Mouse (Mus musculus): Measurements from ENCODE around the gene Rbm17. TPM values are rescaled to one million over a fixed set of nuclear protein-coding genes. Genes with fewer than 3 reads are reported as not detected.
A peak's percentile ranks its signal among the peaks of the same experiment; 100 is the strongest.
"Not testable (repeated sequence)": the region's sequence is repeated elsewhere in the genome, so short reads cannot be mapped to it uniquely, and the experiment has no call there.

Rbm17 gene
- total RNA-seq (2022) = 10 to 100 TPM; 37.3 to 57.8 (median 46.3) TPM

GRCm38 (mm10) chr2:11604053-11604452, at the start of gene Rbm17:
Gene Rbm17, minus strand, starts transcription at chr2:11604153.
- DNase-seq (ENCODE audit: low spot score in 2 of 2) = no peak

DNA sequence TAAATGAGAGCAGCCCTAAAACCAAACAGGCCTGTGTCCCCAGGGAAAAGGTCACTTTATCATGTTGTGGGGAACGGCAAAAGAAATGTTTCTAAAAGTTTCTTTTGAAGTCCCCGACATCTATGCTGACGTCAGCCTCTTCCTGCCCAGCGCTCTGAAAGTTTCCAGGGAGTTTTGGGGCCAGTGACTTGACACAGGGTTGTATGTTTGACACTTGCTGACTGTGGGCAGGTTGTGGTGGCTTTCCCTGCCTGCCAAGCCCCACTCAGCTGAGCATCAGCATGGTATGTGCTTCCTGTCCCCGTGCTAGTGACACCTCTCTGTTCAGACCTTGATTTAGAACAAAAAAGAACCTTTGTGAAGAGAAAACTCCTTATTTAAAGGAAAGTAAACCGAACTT, 49.4 kb upstream of the Rbm17 start:
- DNase-seq (ENCODE audit: low spot score in 2 of 2) = no peak

DNA sequence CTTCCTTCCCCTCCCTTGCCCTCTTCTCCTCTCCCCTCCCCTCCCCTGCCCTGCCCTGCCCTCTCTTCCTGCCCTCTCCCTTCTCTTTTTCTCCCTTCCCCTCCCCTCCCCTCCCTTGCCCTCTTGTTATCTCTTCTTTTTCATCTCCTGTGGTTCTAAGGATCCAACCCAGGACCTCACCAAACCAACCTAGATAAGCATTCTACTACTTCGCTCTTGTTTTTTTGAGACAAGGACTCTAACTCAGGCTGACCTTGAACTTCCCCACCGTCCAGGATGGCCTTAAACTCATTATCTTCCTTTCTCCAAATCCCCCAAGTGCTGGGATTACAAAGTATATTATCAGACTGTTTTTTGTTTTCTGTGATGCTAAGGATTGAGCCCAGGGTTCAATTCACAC, 48.8 kb upstream of the Rbm17 start:
- no peak for DNase-seq (ENCODE audit: low spot score in 2 of 2)

GRCm38 (mm10) chr2:11652196-11652595, 48.2 kb upstream of the Rbm17 start:
- DNase-seq (ENCODE audit: low spot score in 2 of 2) = no peak

- DNase-seq (ENCODE audit: low spot score in 2 of 2) = no peak
Measured at GRCm38 (mm10) chr2:11651476-11651875, 47.5 kb upstream of the Rbm17 start.

DNA sequence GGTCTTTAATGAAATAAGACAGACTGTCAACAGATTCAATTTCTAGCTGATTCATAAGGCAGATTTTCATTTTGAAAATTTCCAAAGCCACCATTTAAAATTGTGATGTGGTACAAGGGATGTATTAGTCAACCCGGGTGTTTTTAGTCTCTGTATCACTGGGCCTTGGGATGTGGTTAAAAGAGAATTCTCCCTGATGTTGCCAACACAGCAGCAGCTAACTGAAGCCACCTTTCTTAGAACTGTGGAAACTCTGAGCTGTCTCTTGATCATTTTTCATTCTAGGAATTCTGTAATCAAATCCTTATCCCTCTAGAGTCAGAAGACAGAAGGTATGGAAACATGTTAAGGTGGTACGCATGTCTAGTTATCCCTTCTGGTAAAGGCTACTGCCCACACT, 41.3 kb upstream of the Rbm17 start:
- DNase-seq (ENCODE audit: low spot score in 2 of 2) = no peak

DNA sequence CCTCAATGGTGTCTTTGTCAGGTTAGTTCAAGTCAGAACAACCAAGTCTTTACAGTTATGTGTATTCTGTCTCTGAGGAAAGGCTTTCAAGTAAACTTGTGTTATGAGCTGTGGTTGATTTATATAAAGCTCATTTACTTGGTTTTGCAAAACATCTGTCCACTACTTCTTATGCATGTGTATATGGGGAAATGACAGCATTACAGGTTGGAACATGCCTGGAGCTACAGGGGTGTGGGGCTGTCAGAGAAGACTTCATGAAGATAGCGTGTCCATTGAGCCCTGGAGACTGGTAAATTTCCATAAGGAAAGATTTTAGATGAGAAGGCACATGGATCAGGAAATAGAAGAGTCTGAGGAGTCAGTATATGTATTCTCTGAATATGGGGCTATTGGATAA, 40.1 kb upstream of the Rbm17 start:
- no peak for DNase-seq (ENCODE audit: low spot score in 2 of 2)

DNA sequence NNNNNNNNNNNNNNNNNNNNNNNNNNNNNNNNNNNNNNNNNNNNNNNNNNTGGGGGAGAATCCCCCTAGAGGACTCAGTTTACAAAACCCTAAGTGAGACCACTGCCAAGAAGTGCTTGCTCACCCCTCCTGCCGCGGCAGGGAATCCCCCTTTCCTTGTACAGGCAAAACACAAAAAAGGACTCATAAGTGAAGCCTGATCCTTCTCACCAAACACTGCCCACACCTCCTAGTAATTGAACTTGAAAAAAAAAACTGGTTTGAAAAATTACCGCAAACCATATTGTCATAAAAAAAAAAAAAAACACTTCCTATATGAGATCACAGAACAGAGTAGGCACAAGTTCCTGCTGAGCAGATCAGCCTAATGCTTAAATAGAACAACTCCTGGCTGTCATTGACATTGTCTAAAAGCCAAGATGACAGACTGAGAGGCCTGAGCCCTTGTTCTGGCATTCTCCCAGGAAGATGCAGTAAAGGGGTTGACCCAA, 38.5 kb upstream of the Rbm17 start, which contains the start of gene Il2ra:
Gene Il2ra (plus strand): TSS at position 357 of the 491 bp plus-strand sequence.
- no peak for DNase-seq (ENCODE audit: low spot score in 2 of 2)

GRCm38 (mm10) chr2:11637115-11637514, 33.2 kb upstream of the Rbm17 start:
- no peak for DNase-seq (ENCODE audit: low spot score in 2 of 2)

GRCm38 (mm10) chr2:11636138-11636480, 32.2 kb upstream of the Rbm17 start:
- DNase-seq (ENCODE audit: low spot score in 2 of 2) = no peak

DNA sequence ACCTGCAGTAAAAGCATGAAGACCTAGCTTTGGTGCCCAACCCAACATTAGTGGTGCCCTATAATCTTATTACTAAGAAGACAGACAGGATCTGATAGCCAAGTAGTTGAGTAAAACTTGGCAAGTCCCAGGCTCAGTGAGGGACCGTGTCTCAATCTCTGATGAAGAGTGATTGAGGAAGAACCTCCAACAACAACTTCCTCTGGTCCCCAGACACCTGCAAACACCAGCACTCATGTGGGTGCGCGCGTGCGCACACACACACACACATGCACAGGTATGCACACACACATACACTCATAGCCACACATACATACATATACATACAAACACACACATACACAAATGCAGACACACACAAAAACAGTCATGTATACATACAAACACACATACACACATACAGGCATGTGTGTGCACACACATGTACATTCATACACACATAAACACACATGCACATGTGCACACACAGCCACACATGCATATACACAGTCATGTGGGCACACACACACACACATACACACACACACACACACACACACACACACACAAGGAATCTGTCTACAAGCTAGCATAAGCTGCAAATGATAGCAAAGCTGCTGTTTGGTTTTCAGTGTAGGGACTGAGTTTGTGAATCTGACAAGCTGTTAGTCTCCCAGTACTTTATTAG, 31.7 kb upstream of the Rbm17 start:
- no peak for DNase-seq (ENCODE audit: low spot score in 2 of 2)

- DNase-seq (ENCODE audit: low spot score in 2 of 2) = no peak
Measured at GRCm38 (mm10) chr2:11635035-11635434, 31.1 kb upstream of the Rbm17 start.

- no peak for DNase-seq (ENCODE audit: low spot score in 2 of 2)
Measured at GRCm38 (mm10) chr2:11625890-11626289, 21.9 kb upstream of the Rbm17 start, which contains the start of gene Gm17490. Gene Gm17490, minus strand, starts transcription at chr2:11626264.

DNA sequence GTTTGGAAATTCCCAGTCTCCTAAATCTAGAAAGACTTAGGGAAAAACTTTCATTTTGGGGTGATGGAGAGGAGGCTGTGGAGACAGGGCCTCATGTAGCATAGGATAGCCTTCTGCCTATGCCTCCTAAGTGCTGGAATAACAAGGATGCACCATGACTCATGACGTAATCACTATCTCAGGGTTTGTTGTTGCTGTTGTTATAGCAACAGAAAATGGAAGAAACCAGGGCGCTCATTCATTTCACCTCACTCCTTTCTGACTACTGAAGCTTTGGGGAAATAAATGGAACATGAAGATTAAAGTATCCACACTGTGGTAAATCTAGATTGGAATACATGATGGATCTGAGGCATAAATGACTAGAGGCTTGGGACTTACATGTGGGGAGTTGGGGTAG, 19.8 kb upstream of the Rbm17 start:
- no peak for DNase-seq (ENCODE audit: low spot score in 2 of 2)

DNA sequence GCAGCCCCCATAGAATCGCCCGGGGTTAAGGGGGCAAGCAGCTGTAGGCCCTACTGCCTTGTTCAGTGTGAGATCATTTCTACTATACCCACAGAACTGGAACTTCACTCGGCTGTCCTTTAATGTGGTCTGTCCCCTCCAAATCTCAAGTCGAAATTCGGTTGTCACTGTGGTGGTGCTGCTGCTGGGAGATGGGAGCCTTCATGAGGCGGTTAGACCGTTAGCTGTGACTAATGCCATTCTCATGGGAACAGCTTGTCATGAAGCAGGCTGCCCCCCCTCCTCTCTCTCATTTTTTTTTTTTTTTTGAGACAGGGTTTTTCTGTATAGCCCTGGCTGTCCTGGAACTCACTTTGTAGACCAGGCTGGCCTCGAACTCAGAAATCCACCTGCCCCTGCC, 19.2 kb upstream of the Rbm17 start:
- no peak for DNase-seq (ENCODE audit: low spot score in 2 of 2)

GRCm38 (mm10) chr2:11619598-11619997, 15.6 kb upstream of the Rbm17 start:
- no peak for DNase-seq (ENCODE audit: low spot score in 2 of 2)

DNA sequence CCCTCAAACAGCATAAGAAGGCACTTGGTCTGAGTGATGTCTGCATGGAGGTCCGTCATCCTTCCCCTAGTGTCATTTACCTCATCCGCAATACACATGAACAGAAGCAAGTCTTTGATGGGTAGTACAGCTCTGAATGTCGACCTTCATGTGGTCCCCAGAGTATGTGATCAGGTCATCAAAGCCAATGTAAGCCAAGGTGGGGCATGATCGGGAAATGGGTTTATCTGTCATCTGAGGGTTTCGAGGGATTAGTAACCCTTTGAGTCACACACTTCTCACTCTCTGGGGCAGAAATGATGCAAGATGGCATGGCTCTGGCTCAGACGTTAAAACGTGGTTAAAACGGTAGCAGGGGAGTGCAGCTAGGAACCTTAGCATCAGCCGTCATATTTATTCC, 12.9 kb upstream of the Rbm17 start:
- DNase-seq (ENCODE audit: low spot score in 2 of 2) = no peak

DNA sequence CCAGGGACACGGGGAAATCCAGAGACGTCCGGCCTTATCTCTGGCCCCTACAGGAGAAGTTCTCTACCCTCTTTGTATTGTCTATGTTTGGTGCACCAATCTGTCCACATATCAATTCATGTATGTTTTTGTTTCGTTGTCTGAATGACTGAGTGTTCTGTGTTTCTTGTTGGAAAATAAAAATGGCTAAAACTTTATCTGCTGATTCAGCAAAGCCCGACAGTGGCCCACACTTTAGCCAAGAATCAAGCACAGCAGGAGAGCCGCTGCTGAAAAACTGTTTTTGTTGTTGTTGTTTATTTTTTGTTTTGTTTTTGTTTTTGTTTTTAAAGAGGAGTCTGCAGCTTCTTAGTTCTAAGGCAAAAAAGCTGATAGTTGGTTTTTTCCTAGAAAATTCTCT, 9.0 kb upstream of the Rbm17 start:
- not testable (repeated sequence) for DNase-seq (ENCODE audit: low spot score in 2 of 2)

DNA sequence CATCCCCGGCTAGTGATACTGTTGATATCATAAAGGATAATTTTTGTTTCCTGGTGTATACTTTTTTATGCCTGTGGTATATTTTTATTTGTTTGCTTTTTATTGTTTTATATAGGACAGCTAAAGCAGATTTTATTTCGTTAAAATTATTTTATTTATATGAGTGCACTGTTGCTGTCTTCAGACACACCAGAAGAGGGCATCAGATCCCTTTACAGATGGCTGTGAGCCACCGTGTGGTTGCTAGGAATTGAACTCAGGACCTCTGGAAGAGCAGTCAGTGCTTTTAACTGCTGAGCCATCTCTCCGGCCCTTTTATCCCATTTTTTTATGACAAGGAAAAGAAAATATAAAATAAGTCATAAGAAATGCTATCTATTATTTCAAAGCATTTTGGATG, 2.8 kb upstream of the Rbm17 start:
- DNase-seq (ENCODE audit: low spot score in 2 of 2) = not testable (repeated sequence)

DNA sequence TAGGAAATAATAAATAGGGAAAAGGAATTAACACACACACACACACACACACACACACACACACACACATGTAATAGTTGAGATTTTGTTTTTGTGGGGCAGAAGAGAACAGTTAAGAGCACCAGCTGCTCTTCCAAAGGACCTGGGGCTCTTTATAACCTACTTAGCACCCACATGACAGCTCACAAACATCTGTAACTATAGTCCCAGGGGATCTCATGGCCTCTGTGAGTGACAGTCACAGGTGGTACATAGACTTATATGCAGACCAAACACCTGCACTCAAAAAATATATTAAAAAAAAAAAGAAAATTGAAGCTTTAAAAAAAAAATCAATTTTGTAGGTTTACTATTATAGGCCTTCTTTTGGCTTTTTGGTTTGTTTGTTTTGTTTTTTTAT, 958 bp upstream of the Rbm17 start:
- no peak for DNase-seq (ENCODE audit: low spot score in 2 of 2)

DNA sequence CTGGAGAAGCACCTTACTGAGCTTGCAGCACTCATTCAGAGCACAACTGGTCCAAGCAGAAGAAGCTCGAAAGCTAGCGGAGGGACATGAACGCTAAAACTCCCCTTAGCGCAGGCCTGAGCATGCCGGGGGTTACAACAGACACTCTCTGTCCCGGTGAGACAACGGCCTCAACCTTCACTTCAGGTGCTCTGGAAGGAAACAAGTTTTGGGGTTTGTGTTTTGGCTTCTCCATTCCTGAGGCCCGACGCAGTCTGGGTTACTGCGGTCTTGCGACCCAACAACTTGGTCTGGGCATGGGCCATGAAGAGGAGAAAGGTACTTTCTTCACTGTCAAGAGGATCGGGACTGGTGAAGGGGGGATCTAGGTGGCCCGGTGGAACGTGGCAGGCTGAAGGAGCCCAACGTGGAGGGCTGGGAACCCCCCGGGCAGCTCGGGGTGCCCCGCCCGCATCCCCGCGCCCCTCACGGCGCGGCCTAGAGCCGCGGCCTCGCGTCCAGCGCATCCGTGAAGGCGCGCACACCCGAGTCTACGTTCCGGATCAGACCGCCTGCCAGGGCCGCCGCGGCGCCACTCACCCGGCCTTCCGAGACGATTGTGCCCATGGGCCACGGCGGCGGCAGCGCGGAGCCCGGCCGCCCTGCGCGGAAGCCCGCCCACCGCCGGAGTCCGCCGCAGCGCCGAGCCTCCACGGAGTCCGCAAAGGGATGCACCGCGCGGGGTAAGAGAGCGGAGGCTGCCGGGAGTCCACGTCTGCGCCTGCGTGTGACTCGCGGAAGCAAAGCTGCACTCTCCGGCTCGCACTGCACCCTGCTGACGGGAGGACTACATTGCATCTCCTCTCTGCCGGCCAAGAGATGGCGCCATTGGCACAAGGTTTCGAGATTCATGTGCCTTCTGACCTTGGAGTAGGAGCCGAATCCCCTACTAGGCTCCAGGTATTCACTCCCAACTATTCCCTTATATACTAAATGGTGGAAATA, 1.2 kb downstream of the Rbm17 start:
- DNase-seq (ENCODE audit: low spot score in 2 of 2) = peak; percentile 89

DNA sequence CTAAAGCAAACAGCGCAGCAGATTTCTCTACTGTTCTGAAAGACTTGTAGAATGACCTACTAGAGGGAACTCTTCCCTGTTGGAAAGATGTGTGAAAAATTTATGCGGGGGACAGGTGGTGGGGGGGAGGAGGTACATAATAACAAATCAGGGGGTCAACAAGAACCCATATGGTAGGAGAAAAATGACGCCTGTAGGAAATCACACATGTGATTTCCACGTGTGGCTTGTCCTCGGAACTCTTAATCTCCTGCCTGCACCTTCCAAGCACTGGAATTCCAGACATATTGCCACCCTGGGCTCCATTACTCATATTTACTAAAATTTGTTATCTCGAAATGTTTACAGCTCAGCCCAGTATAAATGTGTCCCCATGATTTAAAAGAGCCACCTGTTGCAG, 2.2 kb downstream of the Rbm17 start:
- DNase-seq (ENCODE audit: low spot score in 2 of 2) = no peak

Measured in gastrocnemius, adult 8-10 months (tissue).